Mouse (Mus musculus) CD4-positive helper T cell, adult 2 months (primary cell): ENCODE data around the gene Syt2.
A peak's percentile ranks its signal among the peaks of the same experiment; 100 is the strongest.

Experiments
- DNase-seq: peaks from one replicate; pipeline ENCODE4 v3.0.0-alpha.2; 2012; ENCODE audit warnings: low read depth, missing footprints, low spot score

The Syt2 gene

GRCm38 (mm10) chr1:134650816-134651215, 4.3 kb downstream of the Syt2 start:
- DNase-seq = no peak

- DNase-seq = no peak
These were observed 4.9 kb downstream of the Syt2 start for GRCm38 (mm10) chr1:134651268-134651850.

- DNase-seq = no peak
These were observed 5.4 kb downstream of the Syt2 start for GRCm38 (mm10) chr1:134651851-134652398.

GRCm38 (mm10) chr1:134653603-134654257, 7.3 kb downstream of the Syt2 start:
- no peak for DNase-seq

GRCm38 (mm10) chr1:134658841-134659240, 12.4 kb downstream of the Syt2 start:
- DNase-seq = no peak

GRCm38 (mm10) chr1:134660163-134660562, 13.7 kb downstream of the Syt2 start:
- DNase-seq = no peak

- no peak for DNase-seq
These were observed 25.0 kb downstream of the Syt2 start for GRCm38 (mm10) chr1:134671234-134672070.

GRCm38 (mm10) chr1:134674312-134674711, 27.8 kb downstream of the Syt2 start:
- peak; percentile 18 for DNase-seq

GRCm38 (mm10) chr1:134679445-134679844, 33.0 kb downstream of the Syt2 start:
- DNase-seq = no peak

GRCm38 (mm10) chr1:134680617-134681016, 34.1 kb downstream of the Syt2 start:
- DNase-seq = no peak

- DNase-seq = no peak
These were observed 36.0 kb downstream of the Syt2 start for GRCm38 (mm10) chr1:134682460-134682859.

GRCm38 (mm10) chr1:134686834-134687421, 40.5 kb downstream of the Syt2 start:
- no peak for DNase-seq

GRCm38 (mm10) chr1:134696302-134696701, 49.8 kb downstream of the Syt2 start:
- DNase-seq = no peak

- no peak for DNase-seq
These were observed 50.6 kb downstream of the Syt2 start for GRCm38 (mm10) chr1:134697073-134697472.

GRCm38 (mm10) chr1:134697522-134698250, 51.2 kb downstream of the Syt2 start:
- DNase-seq = no peak

GRCm38 (mm10) chr1:134698486-134698885, 52.0 kb downstream of the Syt2 start:
- DNase-seq = no peak

GRCm38 (mm10) chr1:134699390-134699789, 52.9 kb downstream of the Syt2 start:
- no peak for DNase-seq

- DNase-seq = no peak
These were observed 53.7 kb downstream of the Syt2 start for GRCm38 (mm10) chr1:134700151-134700550.

- no peak for DNase-seq
These were observed 54.2 kb downstream of the Syt2 start for GRCm38 (mm10) chr1:134700634-134701033.

- DNase-seq = no peak
These were observed 54.7 kb downstream of the Syt2 start for GRCm38 (mm10) chr1:134701191-134701590.

GRCm38 (mm10) chr1:134703232-134703631, 56.8 kb downstream of the Syt2 start:
- no peak for DNase-seq
